Mouse (Mus musculus): Measurements from ENCODE around the gene Vma21-ps. TPM values are rescaled to one million over a fixed set of nuclear protein-coding genes. Genes with fewer than 3 reads are reported as not detected.

The Vma21-ps gene
- polyA plus RNA-seq (2021; fragmentation: Nextera tagmentation), result not detected in 2 replicates
- long read RNA-seq, experiment 1, result 0 reads
- long read RNA-seq, experiment 2, result 0 reads

GRCm38 (mm10) chr4:52497144-52497543, at the start of gene Vma21-ps:
Vma21-ps (minus strand) TSS chr4:52497244.

Other genes starting within 250 kb of the Vma21-ps start
- gene Smc2, start 58.0 kb downstream of the Vma21-ps start, polyA plus RNA-seq (2021; fragmentation: Nextera tagmentation), result 6.5 and 9.4 TPM in 2 replicates
- gene Toporsl, start 99.0 kb upstream of the Vma21-ps start, polyA plus RNA-seq (2021; fragmentation: Nextera tagmentation), result not detected in 2 replicates

Measured in left cerebral cortex, adult 6 months (tissue).